Mouse (Mus musculus): Measurements from ENCODE around the gene Cideb.
A peak's percentile ranks its signal among the peaks of the same experiment; 100 is the strongest.

Cideb gene

DNA sequence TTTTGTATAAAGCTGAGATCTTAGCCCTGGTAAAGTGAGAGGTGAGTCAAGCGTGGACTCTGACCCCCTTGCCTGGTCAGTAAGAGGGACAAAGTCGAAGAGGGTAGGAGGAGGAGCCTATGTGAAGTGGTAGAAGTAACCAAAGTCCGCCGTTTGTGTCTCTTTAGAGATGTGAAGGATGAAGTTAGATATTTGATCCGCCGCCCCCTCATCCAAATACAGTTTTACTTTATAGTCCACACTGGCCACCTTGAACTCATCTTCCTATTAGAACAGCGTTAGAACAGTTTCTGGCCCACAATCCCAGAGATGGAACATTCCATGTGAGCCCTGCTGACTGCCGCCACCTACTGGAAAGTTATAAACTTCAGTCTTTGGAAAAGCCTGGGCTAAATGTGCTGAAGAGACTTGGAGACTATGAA is at the start of gene Cideb:
TSS of gene Cideb (minus strand) at position 96 of the 422 bp plus-strand sequence.
- DNase-seq, result no peak

DNA sequence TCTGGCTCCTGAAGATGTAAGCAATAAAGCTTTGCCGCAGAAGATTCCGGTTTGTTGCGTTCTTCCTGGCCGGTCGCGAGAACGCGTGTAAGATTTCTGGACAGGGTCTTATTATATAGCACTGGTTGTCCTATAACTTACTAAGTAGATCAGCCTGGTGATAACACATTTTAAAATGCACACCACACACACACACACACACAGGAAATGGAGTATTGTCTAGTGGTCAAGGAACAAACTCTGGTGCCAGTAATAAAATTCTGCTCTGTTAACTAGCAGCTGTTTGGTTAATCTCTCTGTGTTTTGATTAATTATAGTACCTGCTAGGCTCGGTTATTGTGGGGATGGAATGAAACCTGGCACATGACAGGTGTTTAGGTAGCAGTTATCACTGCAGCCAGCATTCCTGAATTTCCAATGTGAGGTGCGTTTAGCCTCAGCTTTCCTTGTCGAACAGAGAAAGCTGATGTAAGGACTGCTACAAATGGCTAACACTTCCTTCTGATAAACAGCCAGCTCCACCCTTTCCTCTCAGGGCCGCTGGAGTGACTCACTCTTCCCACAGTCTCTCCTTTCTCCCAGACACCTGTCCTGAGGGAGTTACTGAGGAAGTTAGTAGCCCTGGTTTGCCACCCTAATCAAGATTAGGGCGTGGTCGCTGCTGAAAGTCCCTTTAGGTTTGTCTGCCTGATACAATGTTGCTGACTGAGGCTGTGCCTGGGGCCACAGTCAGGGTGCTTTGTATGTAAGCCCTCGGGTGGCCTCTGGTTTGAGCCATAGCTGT is 37.3 kb upstream of the Cideb start:
- no peak for DNase-seq

DNA sequence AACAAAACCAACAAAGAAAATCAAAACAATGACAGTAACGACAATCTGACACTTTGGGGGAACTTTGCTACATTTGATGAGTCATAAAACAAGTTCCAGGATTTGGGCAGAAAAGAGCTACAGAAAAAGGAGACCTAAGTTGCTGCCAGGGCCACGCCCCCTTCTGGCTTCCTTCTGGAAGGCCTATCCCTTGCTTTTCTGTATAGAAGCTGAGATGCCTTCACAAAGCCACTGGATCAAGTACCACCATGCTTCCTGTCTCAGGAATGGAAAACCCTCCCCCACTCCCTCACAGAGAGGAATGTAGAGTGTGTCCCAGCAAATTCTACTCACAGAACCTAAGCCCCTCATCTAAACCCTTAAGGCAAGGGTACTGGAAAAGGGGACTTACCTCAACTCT is 35.7 kb upstream of the Cideb start:
- DNase-seq, result no peak

DNA sequence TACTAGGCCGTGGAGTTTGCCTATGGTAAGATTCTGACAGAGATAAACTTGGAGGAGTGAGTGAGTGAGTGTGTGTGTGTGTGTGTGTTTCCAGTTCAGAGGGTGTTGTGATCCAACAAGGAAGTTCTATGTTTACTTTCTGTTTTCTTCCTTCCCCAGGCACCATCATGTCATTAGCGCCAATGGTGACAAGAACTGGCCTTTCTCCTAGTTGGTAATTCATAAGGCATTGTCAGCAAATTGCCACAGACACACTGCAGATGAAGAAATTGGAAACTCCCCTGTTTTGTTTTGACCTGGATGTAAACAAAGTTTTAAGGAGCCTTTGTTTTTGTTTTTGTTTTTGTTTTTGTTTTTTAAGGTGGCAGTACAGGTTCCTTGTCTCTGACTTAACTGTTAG is 35.2 kb upstream of the Cideb start:
- DNase-seq, result no peak

DNA sequence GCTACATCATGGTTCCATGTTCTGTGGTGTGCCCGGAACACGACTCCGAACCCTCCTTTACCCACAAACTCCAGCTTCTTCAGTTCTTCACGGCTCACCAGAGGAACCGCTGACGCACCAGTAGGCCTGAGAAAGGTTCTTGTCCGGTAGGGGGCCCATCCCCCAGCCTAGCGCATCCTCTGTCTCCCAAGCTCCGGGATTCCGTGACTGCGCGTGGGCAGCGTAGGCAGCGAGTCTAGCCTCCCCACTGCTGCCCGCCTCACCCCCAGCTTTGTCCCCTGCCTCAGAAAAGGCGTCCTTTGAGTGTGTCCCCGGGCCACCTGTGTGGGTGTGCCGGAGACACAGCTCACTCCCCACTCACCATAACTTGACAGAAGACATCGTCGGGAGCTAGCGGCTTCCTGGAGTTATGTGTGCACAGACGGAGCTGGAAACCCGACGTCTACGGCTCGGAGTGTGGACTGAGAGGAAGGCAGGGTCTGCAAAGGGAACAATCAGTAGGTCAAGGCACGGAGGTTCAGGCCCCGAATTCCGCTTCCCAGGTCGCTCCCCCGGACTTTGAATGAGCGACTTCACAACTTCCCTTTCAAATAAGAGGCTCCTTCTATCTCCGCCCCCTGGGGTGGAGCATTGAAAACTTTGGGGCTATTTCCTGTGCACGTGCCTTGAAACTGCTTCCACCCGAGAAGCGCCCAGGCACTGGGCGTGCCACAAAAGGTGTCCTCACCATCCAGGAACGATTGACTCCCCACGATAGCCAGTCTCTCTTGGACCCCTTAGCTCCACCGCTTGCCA is 30.2 kb upstream of the Cideb start, which contains the start of gene Ripk3:
TSS of gene Ripk3 (minus strand) at position 610 of the 795 bp plus-strand sequence.
- peak; percentile 60 to 72 for DNase-seq

DNA sequence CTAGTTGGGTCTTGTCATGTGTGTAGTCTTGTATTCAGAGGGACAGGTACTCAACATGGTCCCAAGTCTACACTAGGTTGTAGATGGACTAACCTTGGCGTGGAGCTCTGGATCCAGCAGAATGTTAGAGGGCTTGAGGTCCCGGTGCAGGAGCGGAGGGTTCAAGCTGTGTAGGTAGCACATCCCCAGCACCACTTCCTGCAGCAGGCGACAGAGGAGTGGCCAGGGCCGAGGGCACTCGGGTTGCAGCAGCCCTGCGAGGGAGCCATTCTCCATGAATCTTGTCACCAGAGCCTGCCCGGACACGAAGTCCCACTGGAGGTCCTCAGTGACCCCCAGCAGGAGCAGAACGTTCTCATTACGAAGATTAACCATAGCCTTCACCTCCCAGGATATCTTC is 29.5 kb upstream of the Cideb start:
- DNase-seq, result no peak

DNA sequence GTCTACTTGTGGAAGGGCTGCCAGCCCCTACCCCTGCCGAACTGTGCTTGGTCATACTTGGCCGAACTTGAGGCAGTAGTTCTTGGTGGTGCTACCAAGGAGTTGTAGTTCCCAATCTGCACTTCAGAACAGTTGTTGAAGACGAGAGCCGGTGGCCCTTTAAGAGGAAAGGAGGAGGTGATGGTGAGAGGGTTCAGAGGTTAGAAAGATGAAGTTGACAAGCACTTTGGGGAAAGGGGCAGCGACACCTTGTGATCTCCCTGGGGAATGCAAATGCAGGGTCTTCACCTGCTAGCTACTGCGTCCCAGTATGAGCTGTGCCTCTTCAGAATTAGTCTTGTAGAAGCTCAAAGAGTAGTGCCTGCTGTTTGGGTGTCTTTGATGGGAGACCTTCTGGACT is 26.9 kb upstream of the Cideb start:
- no peak for DNase-seq

DNA sequence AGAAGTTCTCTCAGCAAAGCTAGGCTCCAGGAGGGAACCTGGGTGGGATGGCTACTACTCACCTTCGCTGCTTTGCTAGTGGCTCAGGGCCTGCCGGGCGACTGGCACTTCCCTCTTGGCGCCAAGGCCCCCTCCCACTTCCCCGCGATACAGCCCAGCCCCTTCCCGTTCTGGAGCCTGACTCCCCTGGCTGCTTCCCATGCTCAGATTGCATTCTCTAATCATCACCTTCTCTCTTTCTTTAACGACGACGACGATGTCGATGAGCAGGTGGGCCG is 25.6 kb upstream of the Cideb start, which contains the start of gene Adcy4:
TSS of gene Adcy4 (minus strand) at position 138 of the 278 bp plus-strand sequence.
- peak in 1 of 2 experiments; percentile 2 for DNase-seq

DNA sequence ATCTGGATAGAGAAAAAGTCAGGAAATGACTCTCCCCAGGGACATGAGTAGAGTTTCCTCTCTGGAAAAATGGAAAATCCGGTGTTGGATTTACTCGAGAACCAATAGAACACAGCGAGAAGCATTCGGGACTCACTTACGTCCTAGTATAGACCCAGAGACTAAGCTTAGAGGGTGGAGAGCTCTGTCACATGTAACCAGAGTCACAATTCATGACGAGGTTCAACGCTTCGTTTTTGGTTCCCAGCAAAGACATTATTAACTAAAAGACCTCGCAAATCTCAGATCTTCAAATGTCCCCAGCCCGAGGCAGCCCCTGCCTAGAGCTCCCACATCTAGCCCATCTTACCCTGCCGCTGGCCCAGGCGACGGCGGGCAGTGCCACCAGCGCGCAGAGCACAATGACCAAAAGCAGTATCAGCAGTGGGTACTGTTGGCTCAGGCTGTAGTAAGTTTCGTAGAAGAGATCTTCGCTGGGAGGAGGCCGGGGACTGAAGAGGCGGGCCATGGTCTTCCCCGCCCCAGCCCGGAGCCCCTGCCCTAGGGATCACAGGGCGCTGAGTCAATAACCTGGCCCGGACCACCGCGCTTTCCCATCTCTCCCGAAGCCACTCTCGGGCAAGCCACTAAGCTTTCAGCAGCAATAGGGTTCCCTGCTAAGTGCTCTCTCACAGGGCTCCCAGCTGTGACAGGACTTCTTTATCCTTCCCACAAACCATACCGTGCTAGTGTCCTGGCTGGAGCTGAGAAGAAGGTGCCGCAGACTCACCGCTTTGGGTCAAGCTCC is 25.1 kb upstream of the Cideb start:
- peak in 1 of 2 experiments; percentile 1 for DNase-seq

DNA sequence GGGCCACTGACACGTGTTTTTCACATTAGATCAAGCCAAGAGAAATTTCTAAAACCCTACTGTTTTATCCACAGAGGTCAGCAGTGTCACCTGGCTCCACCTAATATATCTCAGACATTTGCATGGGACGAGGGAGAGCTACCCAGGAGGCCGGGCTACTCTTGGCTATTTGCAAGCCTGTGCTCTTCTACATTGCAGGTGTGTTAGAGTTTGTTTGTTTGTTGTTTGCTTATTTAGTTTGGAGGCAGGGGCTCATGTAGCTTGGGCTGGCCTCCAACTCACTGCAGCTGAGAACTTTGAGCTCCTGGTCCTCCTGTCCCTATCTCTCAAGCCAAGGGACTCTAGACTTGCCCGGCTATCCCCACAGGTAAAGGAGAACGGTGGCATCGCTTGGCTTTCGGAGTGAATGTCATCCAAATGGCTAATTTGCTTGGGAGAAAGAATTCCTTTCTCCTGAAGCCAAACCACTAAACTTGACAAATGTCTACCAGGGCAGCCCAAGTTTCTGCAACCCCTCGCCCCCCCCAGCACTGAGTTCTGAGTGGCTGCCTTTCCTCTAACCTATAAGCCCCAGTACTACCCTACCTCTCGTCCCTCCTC is 24.2 kb upstream of the Cideb start:
- DNase-seq, result peak in 1 of 2 experiments; percentile 0

DNA sequence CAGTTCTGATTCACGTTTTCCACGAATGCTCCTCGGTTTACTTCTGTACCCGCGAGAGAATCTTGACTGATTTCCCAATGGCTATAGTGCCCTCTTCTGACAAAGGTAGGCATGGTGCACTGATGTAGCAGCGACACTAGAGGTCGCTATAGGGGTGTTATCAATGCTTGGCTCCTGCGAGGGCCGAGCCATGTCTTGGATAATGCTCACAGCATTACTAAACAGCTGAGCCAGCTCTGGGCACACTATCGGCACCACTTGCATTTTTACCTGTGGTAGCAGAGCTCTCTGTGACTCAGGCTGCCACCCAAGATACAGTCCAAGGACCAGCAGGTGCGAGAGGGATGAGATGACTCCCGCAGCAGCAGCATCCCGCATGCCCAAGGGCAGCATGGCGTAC is 23.1 kb upstream of the Cideb start:
- DNase-seq, result peak in 1 of 2 experiments; percentile 34

DNA sequence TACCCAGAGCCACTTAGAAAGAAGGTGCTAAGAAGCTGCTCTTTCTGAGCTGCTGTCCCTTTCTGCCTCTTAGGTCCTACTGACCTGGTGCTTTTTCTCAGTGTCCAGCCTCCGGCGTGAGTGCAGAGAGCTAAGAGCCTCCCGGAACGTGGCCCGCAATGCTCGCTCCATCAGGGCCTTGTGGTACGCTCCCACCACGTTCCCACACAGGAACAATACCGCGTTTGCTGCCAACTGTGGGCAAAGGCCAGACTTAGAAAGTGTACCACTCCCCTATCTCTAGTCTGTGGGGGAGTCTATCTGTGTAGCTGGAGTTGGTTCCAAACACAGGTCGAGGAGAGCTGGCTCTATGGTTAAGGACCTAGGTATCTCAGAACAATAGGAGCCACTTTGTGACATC is 22.5 kb upstream of the Cideb start:
- peak in 1 of 2 experiments; percentile 2 for DNase-seq

DNA sequence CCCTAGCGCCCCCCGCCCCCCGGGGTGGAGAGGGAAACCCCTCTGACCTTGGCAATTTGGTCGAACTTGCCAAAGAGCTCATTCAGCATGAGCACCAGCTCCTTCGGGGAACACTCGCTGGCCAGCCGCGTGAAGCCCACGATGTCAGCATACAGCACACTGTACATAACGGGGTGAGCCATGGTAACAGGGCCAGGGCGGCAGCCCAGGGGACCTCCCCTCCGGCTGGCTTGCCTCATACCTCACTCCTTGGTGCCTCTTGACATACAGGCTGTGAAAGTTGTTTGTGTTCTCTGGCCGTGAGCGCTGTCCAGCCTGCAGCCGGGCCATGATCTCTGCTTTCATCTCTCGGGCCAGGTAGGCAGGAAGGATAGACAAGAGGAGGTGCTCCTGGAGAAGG is 21.4 kb upstream of the Cideb start:
- peak in 1 of 2 experiments; percentile 0 for DNase-seq

DNA sequence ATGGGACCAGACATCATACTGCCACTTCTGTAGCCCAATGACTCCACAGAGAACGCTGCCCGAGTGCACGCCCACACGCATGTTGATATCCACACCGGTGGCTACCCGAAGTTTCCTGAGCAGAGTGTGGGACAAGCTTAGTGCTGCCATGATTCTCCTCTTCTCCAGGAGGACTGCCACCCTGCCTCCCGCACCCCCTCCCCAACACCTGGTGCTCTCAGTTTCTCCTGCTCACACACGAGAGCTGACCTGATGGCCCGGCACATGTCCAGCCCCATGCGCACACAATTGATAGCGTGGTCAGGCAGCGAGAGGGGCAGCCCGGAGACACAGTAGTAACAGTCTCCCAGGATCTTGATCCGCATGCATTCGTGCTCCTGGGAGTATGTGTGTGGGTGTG is 20.4 kb upstream of the Cideb start:
- no peak for DNase-seq

DNA sequence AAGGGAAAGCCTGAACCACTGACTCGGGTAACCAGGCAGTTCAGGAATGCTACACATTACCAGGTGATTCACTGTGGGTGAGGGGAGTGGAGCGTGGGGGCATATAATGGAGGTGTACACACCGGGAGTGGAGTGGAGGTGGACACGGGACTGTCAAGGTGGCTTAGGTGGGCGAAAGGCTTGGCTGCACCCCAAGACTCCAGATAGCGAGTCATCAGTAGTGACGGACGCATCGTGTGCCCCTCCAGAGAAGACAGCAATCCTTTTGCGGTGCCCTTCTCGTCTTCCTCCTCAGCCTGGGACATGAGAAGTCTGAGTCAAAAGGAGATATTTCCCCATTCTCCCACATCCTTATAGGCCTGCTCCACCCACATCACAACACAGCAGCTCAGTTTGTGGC is 19.5 kb upstream of the Cideb start:
- DNase-seq, result no peak

DNA sequence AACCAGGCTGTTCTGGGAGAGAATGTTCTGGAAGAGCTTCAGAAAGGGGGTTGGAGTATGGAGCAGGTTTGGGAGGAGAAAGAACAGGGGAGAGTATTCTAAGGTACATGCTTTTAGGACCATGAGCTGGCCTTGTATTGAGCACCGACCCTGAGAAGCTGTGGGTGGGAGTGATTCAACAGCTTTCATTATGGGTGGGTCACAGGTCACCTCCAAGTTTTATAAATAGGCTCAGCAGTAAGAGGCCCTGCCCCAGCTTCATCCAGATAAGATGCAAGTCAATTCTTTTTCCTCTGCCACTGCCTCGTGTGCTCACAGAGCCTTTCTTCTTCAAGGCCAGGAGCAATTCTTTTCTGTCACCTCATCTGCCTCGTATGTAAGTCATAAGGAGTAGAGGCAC is 18.9 kb upstream of the Cideb start:
- no peak for DNase-seq

DNA sequence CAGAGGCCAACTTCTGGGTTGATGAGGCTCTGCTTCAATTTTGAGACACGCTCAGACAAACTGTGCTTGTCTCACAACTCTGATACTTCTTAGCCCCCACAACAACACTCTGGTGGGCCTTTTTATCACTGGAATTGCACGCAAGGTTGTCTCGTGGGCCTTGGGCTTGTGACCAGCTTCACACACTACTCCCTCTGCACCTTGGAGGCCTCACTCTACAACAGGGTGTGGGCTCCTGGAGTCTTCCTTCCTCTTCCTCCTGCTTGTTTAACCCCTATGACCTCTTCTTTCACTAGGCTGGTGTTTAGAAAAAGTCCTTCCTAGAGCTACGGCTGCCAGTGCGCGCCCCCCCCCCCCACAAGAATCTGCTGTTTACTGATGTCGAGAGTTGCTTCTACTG is 18.5 kb upstream of the Cideb start:
- DNase-seq, result no peak

DNA sequence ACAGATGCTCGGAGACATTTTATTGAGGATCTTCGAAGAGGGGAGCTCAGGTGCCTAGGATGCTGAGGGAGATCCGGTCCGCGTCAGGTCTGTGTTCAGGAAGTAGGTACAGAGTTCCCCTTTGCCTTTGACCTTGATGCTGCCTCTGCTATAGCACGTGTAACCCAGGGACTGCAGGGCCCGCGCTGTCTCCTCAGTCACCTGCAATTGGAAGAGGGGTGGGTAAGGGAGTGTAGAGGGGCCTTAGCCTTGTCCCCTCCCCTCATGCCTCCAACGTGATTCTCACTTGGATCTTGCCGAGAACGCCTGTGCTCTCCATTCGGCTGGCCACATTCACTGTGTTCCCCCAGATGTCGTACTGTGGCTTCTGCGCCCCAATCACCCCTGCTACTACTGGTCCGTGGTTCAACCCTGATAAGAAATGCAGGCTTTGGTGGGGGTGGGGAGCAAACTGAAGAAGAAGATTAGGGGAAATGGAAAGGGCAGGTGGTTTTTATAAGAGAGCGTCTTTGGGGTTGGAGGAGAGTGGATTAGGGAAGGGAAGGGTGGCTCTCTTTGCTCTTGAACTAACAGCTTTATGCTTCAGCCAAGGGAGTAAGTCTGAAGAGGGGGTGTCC is 10.9 kb upstream of the Cideb start:
- DNase-seq, result no peak

DNA sequence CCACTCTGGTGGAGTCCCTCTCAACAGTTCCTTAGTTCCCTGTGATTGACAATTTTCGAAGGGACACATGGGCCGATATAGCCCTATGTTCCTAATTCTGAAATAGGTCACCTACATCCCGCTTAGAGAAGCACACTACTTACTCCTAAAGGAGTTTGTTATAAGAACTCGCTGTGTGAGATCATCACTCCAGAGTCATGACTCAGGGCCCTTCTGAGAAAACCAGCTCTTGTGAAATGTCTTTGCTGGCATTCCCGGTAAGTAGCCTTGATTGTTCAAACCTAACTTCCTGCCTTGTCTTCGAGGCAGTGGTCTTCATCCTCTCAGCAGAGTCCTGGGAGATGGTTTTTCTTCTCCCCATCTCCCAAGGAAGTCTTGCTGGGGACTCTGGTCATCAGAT is 10.3 kb upstream of the Cideb start:
- no peak for DNase-seq

DNA sequence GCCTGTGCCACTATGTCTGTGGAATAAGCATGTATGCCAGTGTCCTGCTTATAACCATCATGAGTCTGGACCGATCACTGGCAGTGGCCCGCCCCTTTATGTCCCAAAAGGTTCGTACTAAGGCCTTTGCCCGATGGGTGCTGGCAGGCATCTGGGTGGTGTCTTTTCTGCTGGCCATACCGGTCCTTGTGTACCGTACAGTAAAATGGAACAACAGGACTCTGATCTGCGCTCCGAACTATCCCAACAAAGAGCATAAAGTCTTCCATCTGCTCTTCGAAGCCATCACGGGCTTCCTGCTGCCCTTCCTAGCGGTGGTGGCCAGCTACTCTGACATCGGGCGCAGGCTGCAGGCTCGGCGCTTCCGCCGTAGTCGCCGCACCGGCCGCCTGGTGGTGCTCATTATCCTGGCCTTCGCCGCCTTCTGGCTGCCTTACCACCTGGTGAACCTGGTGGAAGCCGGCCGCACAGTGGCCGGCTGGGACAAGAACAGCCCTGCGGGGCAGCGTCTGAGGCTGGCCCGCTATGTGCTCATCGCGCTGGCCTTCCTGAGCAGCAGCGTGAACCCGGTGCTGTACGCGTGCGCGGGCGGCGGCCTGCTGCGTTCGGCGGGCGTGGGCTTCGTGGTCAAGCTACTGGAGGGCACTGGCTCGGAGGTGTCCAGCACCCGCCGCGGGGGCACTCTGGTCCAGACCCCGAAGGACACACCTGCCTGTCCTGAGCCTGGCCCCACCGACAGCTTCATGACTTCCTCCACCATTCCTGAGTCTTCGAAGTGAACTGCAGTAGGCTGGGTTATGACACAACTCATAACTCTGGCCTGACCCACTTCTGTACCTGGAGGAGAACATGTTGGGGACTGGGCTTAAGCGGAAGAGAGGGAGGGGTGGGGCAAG is 9.5 kb upstream of the Cideb start:
- DNase-seq, result peak in 1 of 2 experiments; percentile 49

DNA sequence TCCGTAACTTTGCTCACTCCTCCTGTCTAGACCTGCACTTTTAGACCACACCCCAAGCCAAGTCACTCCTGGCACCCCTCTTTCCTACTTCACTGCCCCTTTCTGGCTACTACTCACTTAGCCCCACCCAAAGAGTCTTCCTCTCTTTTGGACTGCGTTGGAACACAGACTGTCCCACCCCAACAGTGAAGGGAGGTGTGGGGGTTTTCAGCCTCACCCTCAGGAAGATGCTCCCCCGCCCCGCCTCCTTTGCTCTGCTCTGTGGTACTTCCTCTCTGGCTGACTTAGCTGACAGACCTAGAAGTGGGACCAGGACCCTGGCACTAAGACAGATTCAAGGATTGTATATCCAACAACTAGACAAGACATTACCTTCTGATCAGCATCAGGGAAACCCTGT is 7.4 kb upstream of the Cideb start, which contains the start of gene Ltb4r1:
TSS of gene Ltb4r1 (plus strand) at position 267 of the 400 bp plus-strand sequence.
- no peak for DNase-seq
